Mouse (Mus musculus): Measurements from ENCODE around the gene 2410137M14Rik.

DNA sequence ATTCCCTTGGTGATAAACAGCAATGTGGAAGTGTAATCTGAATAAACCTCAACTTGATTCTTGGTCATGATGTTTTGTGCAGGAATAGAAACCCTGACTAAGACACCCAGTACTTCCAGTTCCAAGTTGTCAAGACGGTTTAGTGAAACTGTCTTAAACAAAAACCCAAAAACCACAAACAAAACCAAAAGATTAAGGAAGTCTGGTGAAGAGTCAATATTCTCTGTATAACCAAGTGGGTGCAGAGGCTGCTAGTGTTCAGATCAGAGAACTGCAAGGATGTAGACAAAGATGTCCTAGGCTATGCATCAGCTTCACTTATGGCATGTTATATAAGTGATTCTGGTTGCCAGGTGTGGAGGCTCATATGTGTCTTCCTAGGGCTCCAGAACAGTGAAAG, 14.2 kb downstream of the 2410137M14Rik start:
- TF ChIP-seq CTCF (IDR thresholded peaks at IDR 0.05; ENCODE audit: borderline replicate concordance, insufficient read depth, low read length) (no peak), POLR2A (IDR thresholded peaks at IDR 0.05; ENCODE audit: low read depth, low read length) (no peak)
